Mouse (Mus musculus) ES-Bruce4 (cell line): ENCODE measurements at regions not wholly inside any gene's neighbourhood (a gene's known extent, or its start where the extent isn't known, plus 50 kb on each side); places are given as distances from the start of the nearest gene placed in this dataset.

Source experiments
- H3K27ac ChIP-seq: 2 replicates; pipeline ENCODE4 v1.5.1; 2012; ENCODE audit warnings: low read length, inconsistent platforms; ENCODE audit not compliant: insufficient read depth
- H3K27me3 ChIP-seq: 2 replicates; pipeline ENCODE4 v1.6.1; 2012; ENCODE audit warnings: mild to moderate bottlenecking, low read length, inconsistent platforms; ENCODE audit not compliant: control insufficient read depth, poor library complexity, insufficient read depth, severe bottlenecking
- H3K36me3 ChIP-seq: 2 replicates; pipeline ENCODE4 v1.6.1; 2012; ENCODE audit warnings: inconsistent platforms, mild to moderate bottlenecking, low read length, moderate library complexity; ENCODE audit not compliant: control insufficient read depth, poor library complexity, insufficient read depth, severe bottlenecking
- H3K4me1 ChIP-seq: one replicate; pipeline ENCODE4 v1.8.1; 2011; ENCODE audit warnings: low read length; ENCODE audit not compliant: control insufficient read depth, insufficient read depth
- H3K4me3 ChIP-seq: 2 replicates; pipeline ENCODE4 v1.5.1; 2011; ENCODE audit warnings: low read depth, mild to moderate bottlenecking, low read length
- H3K9ac ChIP-seq: 2 replicates; pipeline ENCODE4 v1.6.1; 2012; ENCODE audit warnings: low read depth, mild to moderate bottlenecking, inconsistent platforms; ENCODE audit not compliant: poor library complexity, severe bottlenecking
- H3K9me3 ChIP-seq: replicated peaks from 2 replicates; pipeline ENCODE4 v1.6.1; 2012; ENCODE audit warnings: mild to moderate bottlenecking, low read length, inconsistent platforms; ENCODE audit not compliant: control insufficient read depth, poor library complexity, insufficient read depth, severe bottlenecking
- CTCF ChIP-seq: IDR thresholded peaks from one replicate; pipeline ENCODE4 v1.8.1; 2011; ENCODE audit warnings: low read depth, low read length
- EP300 ChIP-seq: IDR thresholded peaks from 2 replicates; pipeline ENCODE4 v1.6.1; 2011; ENCODE audit warnings: low read depth, low read length; ENCODE audit not compliant: insufficient read depth
- POLR2A ChIP-seq: IDR thresholded peaks from one replicate; pipeline ENCODE4 v1.8.1; 2011; ENCODE audit warnings: low read length; ENCODE audit not compliant: insufficient read depth

DNA sequence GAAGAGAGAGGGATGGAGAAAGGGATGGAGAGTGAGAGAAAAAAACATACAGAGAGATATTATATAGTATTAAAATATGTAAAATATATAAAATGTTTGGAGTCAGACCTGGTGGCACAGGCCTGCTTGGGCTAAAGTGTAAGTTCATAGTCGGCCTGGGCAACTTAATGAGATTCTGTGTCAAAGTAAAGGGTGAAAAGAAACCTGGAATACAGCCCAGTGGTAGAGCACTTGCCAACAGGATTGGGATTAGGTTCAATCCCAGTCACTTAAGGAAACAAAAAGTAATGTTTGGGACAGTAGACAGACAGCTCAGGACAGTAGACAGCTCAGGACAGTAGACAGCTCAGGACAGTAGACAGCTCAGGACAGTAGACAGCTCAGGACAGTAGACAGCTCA lies 69.6 kb upstream of the Fut8 start:
- Histone ChIP-seq H3K4me1 (no peaks in the 10 kb centered on the region), H3K27ac (no peak overlapping the region), H3K27me3 (no peaks in the 10 kb centered on the region), H3K9me3 (no peaks in the 10 kb centered on the region), H3K4me3 (no peak overlapping the region), H3K36me3 (no peaks in the 10 kb centered on the region), H3K9ac (no peak overlapping the region)
- no peak for TF ChIP-seq POLR2A
- no peak for TF ChIP-seq CTCF
- TF ChIP-seq EP300 = no peak

DNA sequence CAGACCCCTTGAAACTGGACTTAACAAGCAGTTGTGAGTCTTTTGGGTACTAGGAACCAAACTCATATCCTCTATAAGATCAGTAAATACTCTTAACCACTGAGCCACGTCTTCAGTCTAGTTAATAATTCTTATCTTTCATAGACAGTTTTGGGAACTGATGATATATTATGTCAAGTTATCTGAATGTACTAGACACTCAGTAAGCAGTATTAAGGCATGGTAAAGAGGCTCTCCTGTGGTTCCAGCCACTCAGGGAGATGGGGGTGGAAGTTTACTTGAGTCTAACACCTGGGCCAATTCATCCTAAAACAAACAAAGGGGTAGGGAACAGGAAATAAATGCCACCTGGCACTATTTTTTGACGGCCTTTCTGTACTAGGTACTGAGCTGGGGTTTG lies 81.2 kb upstream of the Fut8 start:
- Histone ChIP-seq H3K4me3 (no peak overlapping the region), H3K36me3 (no peaks in the 10 kb centered on the region), H3K9me3 (peaks cover 6% of the 10 kb centered on the region; the same call in 1 of the 2 replicates), H3K27me3 (no peaks in the 10 kb centered on the region), H3K4me1 (no peaks in the 10 kb centered on the region), H3K27ac (no peak overlapping the region), H3K9ac (no peak overlapping the region)
- TF ChIP-seq CTCF (no peak), EP300 (no peak), POLR2A (no peak)

DNA sequence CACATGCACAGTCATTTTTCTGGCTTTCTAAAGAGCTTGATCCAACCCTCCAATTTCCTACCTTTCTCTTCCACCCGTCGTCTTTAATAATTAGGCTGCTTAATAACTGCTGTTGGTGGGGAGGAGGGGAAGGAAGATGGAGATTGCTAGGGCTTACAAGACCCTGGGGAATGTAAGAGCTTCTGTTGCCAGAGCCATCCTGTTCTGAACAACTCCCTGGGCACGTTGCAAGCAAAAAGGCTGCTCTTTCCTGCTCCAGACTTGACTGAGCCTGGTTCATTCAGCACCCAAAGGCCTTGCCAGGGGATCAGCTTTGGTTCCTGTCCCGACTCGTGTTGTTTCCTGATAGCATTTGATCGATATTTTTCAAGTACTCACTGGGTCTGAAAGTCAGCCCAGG lies 82.3 kb upstream of the Fut8 start:
- no peaks in the 10 kb centered on the region for H3K4me1 ChIP-seq
- no peak overlapping the region for H3K9ac ChIP-seq
- H3K27me3 ChIP-seq = no peaks in the 10 kb centered on the region
- H3K27ac ChIP-seq = no peak overlapping the region
- peaks cover 6% of the 10 kb centered on the region; the same call in 1 of the 2 replicates for H3K9me3 ChIP-seq
- no peak overlapping the region for H3K4me3 ChIP-seq
- no peaks in the 10 kb centered on the region for H3K36me3 ChIP-seq
- TF ChIP-seq CTCF (no peak), EP300 (no peak)

DNA sequence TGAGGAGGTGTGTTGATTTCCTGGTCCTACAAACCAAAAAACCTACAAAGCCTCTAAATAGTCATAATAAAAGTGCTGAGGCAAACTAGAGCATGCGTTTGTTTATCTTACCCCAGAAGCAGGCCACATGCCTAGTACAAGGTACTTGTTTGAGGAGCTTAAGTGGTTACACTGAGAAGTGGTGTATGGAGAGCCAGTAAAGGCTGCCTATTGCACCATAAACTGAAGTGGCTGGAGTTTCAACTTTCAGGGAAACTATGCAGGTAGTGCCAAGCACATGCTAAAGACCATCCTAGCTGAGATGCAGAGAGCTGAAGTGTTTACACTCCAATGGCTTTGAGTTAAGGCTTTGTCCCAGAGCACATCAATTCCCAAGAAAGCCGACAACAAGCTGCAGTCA lies 86.5 kb upstream of the Fut8 start:
- H3K36me3 ChIP-seq = no peaks in the 10 kb centered on the region
- H3K9me3 ChIP-seq = no peaks in the 10 kb centered on the region
- no peaks in the 10 kb centered on the region for H3K27me3 ChIP-seq
- H3K4me1 ChIP-seq = no peaks in the 10 kb centered on the region
- no peak overlapping the region for H3K4me3 ChIP-seq
- H3K27ac ChIP-seq = no peak overlapping the region
- TF ChIP-seq CTCF (no peak), EP300 (no peak), POLR2A (no peak)
- no peak overlapping the region for H3K9ac ChIP-seq

DNA sequence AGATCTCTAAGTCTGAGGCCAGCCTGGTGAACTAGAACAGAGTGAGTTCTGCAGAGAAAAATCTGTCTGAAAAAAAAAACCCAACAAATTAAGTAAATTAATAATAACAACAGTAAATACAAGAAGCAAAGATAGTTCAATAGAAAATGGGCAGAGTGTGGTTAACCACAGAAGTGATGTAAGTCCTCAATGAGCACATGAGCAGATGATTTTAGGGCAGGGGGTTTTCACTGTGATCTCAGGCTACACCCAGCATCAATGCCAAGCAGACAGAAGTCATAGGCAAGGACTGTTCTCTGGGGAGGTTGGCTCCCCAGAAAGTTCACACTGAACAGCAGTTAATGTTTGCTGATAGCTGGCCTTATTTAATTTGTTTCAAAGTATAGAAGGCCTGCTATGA lies 88.1 kb upstream of the Fut8 start:
- no peaks in the 10 kb centered on the region for H3K27me3 ChIP-seq
- H3K9ac ChIP-seq = no peak overlapping the region
- no peak overlapping the region for H3K4me3 ChIP-seq
- H3K4me1 ChIP-seq = no peaks in the 10 kb centered on the region
- H3K27ac ChIP-seq = no peak overlapping the region
- TF ChIP-seq EP300 (no peak), POLR2A (no peak), CTCF (no peak)
- H3K9me3 ChIP-seq = no peaks in the 10 kb centered on the region
- no peaks in the 10 kb centered on the region for H3K36me3 ChIP-seq

DNA sequence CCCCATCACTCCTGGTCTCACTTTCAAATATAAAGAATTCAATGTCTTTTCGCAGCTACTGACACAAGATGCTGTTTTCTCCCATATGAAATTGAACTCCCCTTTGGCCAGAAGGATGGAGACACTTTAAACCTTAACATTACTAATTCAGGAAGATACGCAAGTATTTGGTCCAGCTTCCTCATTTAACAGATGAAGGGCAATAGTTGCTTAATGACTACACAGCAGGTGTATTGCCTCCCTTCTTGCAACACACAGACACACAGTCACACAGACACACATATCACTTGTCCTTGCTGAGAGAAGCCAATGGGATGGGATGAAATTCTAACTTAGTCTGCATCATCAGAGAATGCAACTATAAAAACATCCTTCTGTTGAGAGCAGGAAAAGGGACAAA lies 89.8 kb upstream of the Fut8 start:
- Histone ChIP-seq H3K27me3 (no peaks in the 10 kb centered on the region), H3K4me3 (no peak overlapping the region), H3K9ac (no peak overlapping the region), H3K27ac (no peak overlapping the region), H3K9me3 (no peaks in the 10 kb centered on the region), H3K36me3 (no peaks in the 10 kb centered on the region), H3K4me1 (no peaks in the 10 kb centered on the region)
- TF ChIP-seq POLR2A = no peak
- no peak for TF ChIP-seq CTCF
- TF ChIP-seq EP300 = no peak
